Mouse (Mus musculus) left cerebral cortex, postnatal 36 days (tissue): ENCODE measurements around the gene Cers1. TPM values are rescaled to one million over a fixed set of nuclear protein-coding genes. Genes with fewer than 3 reads are reported as not detected.
A peak's percentile ranks its signal among the peaks of the same experiment; 100 is the strongest.

Source experiments
- DNase-seq, 2 experiments: peaks; one replicate each; pipeline ENCODE4 v3.0.0; 2021 to 2022; ENCODE audit warnings: low spot score in 2 of 2, mixed read lengths in 1 of 2
- intact Hi-C: fragments of 180-260 bp; cut with DNase I; formaldehyde crosslinking; loops from one replicate; pipeline ENCODE4 v1.15.1; 2025
- total RNA-seq, 2 experiments: library from RNA; stranded (reverse); gene quantifications; 2 replicates each; pipeline ENCODE4 v1.2.3; 2021

Gene Cers1
- total RNA-seq, 2 experiments from 2014 or later, result 101 to 104 TPM

- DNase-seq, result no peak
- intact Hi-C loops, result no loop called here
These were observed 60.7 kb downstream of the Cers1 start for GRCm38 (mm10) chr8:70376275-70376741.

GRCm38 (mm10) chr8:70377049-70377448 lies 61.5 kb downstream of the Cers1 start:
- intact Hi-C loops, result no loop called here
- DNase-seq, result no peak

- intact Hi-C loops, result no loop called here
- DNase-seq, result peak; percentile 28 to 52
These were observed 64.5 kb downstream of the Cers1 start for GRCm38 (mm10) chr8:70380069-70380468.

Other genes starting within 250 kb of the Cers1 start
- 1 to 10 TPM; 1.5 TPM for gene Tm6sf2, start 242.9 kb upstream of the Cers1 start, total RNA-seq
- 10 to 100 TPM; 78.4 to 95.6 TPM for gene Hapln4, start 232.3 kb upstream of the Cers1 start, total RNA-seq
- gene Ncan, start 194.9 kb upstream of the Cers1 start, total RNA-seq, result 100 to 1,000 TPM; 192 to 201 TPM
- gene Nr2c2ap, start 184.4 kb upstream of the Cers1 start, total RNA-seq, result 10 to 100 TPM; 18.5 to 27.4 TPM
- gene Rfxank, start 176.6 kb upstream of the Cers1 start, total RNA-seq, result 10 to 100 TPM; 12.7 to 16.7 TPM
- gene Borcs8, start 176.3 kb upstream of the Cers1 start, total RNA-seq, result 10 to 100 TPM; 47.9 to 50.5 TPM
- gene Mef2b, start 176.1 kb upstream of the Cers1 start, total RNA-seq, result under 1 TPM; 0.61 to 0.64 TPM
- 10 to 100 TPM; 42.9 to 60.1 TPM for gene Tmem161a, start 143.4 kb upstream of the Cers1 start, total RNA-seq
- 10 to 100 TPM; 29.7 to 45.9 TPM for gene Slc25a42, start 103.5 kb upstream of the Cers1 start, total RNA-seq
- gene Sugp2, start 81.5 kb upstream of the Cers1 start, total RNA-seq, result 100 to 1,000 TPM; 105 to 126 TPM
- gene Armc6, start 81.3 kb upstream of the Cers1 start, total RNA-seq, result 10 to 100 TPM; 37.4 to 42.2 TPM
- 1 to 10 TPM; 9.1 to 9.6 TPM for gene Homer3, start 32.9 kb upstream of the Cers1 start, total RNA-seq
- gene Ddx49, start 13.3 kb upstream of the Cers1 start, total RNA-seq, result 10 to 100 TPM; 47.8 to 49.8 TPM
- 100 to 1,000 TPM; 124 to 139 TPM for gene Cope, start 13.3 kb upstream of the Cers1 start, total RNA-seq
- gene Gdf1, start 14.0 kb downstream of the Cers1 start, total RNA-seq, result 10 to 100 TPM; 15.3 to 23.7 TPM
- gene Upf1, start 37.5 kb downstream of the Cers1 start, total RNA-seq, result 10 to 100 TPM; 59.2 to 66.3 TPM
- gene Comp, start 57.8 kb downstream of the Cers1 start, total RNA-seq, result under 1 TPM; 0.25 to 0.88 TPM
- 100 to 1,000 TPM; 116 to 140 TPM for gene Crtc1, start 123.8 kb downstream of the Cers1 start, total RNA-seq
- 10 to 100 TPM; 43.6 to 44.6 TPM for gene Klhl26, start 161.2 kb downstream of the Cers1 start, total RNA-seq
- gene Tmem59l, start 171.6 kb downstream of the Cers1 start, total RNA-seq, result 100 to 1,000 TPM; 279 to 317 TPM
- gene Crlf1, start 177.4 kb downstream of the Cers1 start, total RNA-seq, result 1 to 10 TPM; 4.1 to 4.6 TPM
- 100 to 1,000 TPM; 106 to 108 TPM for gene Rex1bd, start 191.0 kb downstream of the Cers1 start, total RNA-seq
- gene Uba52, start 195.0 kb downstream of the Cers1 start, total RNA-seq, result 100 to 1,000 TPM; 828 to 997 TPM
- 100 to 1,000 TPM; 403 to 432 TPM for gene Fkbp8, start 211.9 kb downstream of the Cers1 start, total RNA-seq
- 10 to 100 TPM; 45.0 to 49.7 TPM for gene Kxd1, start 212.2 kb downstream of the Cers1 start, total RNA-seq
- gene Ell, start 223.7 kb downstream of the Cers1 start, total RNA-seq, result 10 to 100 TPM; 19.1 to 20.7 TPM